In the genomic region with DNA sequence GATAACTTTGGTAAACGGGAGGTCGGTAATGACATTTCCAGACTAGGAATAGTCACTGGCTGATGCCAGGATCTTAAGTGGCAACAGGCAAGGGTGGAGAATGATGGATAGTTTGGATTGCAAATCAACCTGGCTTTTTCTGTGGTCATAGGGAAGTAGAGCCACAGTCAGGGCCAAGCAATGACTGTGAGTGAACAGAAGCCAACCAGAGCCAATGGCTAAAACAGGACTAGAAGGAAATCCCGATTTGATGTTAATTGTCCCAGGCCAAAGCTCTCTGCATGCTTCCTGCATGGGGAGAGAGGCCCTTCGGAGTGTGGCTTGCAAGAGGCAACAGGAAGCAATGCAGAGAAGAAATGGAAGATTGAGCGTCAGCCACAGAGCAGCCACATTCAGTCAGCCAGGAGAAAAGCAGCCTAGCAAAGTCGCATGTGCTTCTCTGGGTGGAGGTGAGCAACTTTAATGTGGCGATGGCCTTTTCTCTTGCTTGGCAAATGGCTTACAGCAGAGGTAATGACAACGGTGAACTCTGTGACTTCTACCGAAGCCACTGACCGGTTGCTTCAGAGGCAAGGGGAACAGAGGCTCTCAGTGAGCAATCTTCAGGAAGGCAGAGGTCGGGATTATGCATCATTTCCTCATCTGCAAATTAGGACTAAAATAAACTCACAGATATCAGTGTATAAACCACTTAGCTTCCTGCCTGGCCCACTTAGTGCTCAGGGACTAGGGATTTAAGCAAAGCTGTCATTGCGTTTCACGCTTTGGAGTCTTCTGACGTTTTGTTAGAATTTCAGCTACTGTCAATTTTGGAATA, we compare ENCODE assay signal across 21 mouse cellular contexts. TPM values are rescaled to one million over a fixed set of nuclear protein-coding genes. Genes with fewer than 3 reads are reported as not detected.
DNase-seq lines count a peak whose midpoint lies in the region; ATAC-seq and TF ChIP-seq lines count a peak whose summit lies in the region.
"Had no signal": no experiment of that assay in that cellular context is flagged by ENCODE, and none has a peak within 500 bp of the region (broad histone marks: within the 10 kb centered on the region; RNA-seq: fewer than 3 reads in every experiment).

No protein-coding gene starts in this region.

- peaks cover 6% of the 10 kb centered on the region; the same call in 1 of the 2 replicates for H3K4me1 ChIP-seq in heart, adult 2 months (ENCODE audit: control insufficient read depth, insufficient read depth, low read length)
- no peaks in the 10 kb centered on the region for H3K4me1 ChIP-seq in brown adipose tissue, adult 24 weeks (ENCODE audit: control insufficient read depth, insufficient read depth, insufficient read length, low read length)
- H3K4me1 ChIP-seq: intestine, embryonic 15.5 days had no signal

- no peak overlapping the region for H3K27ac ChIP-seq in heart, adult 2 months
- H3K27ac ChIP-seq in brown adipose tissue, adult 24 weeks (replicated peaks; ENCODE audit: low read depth, low read length) = no peak overlapping the region
- H3K27ac ChIP-seq: embryonic facial prominence, embryonic 13.5 days; forebrain, embryonic 13.5 days; heart, embryonic 10.5 days; hindbrain, embryonic 14.5 days; intestine, embryonic 15.5 days had no signal

- TF ChIP-seq POLR2A in heart, adult 2 months (IDR thresholded peaks at IDR 0.05; ENCODE audit: insufficient read depth, low read depth, low read length) = no peak

- 37% methylated on average over 14 of the region's 14 CpGs for WGBS in heart, adult 2 months

- H3K9ac ChIP-seq in heart, adult 2 months (ENCODE audit: low read depth, low read length) = no peak overlapping the region
- H3K9ac ChIP-seq: embryonic facial prominence, embryonic 13.5 days; forebrain, embryonic 13.5 days; forebrain, postnatal 0 days; hindbrain, embryonic 14.5 days; intestine, embryonic 15.5 days had no signal

- no peak for TF ChIP-seq CTCF in heart, adult 2 months (IDR thresholded peaks at IDR 0.05)

- H3K4me3 ChIP-seq in heart, adult 2 months = no peak overlapping the region
- H3K4me3 ChIP-seq in brown adipose tissue, adult 24 weeks (ENCODE audit: insufficient read depth, low read depth, low read length) = 0 out of 2 replicates have a peak overlapping the region, but pooled peaks have one; percentile 1
- H3K4me3 ChIP-seq: embryonic facial prominence, embryonic 13.5 days; forebrain, embryonic 13.5 days; heart, embryonic 10.5 days; intestine, embryonic 15.5 days had no signal

- no peaks in the 10 kb centered on the region for H3K79me2 ChIP-seq in heart, adult 2 months (replicated peaks; ENCODE audit: control insufficient read depth, insufficient read depth, low read length)

- peak; percentile 92 for DNase-seq in heart, adult 11 months
- no peak for DNase-seq in heart, adult 2 months
- peak; percentile 81 for DNase-seq in 416B (ENCODE audit: low read depth)
- DNase-seq in adrenal gland, postnatal 25 days = no peak
- DNase-seq in layer of hippocampus, adult 9-11 months = no peak
- DNase-seq: adrenal gland, adult 2 months; cerebellum, adult 18-20 months; cerebellum, adult 9-11 months; forebrain, postnatal 0 days; gastrocnemius, postnatal 14 days; heart, postnatal 4 days had no signal

- peak; percentile 43; the same call in 1 of the 2 replicates for ATAC-seq in megakaryocyte, adult 5-6 weeks (ENCODE audit: poor library complexity, severe bottlenecking)
- ATAC-seq: activated CD4-positive, CD25-positive, alpha-beta regulatory T cell, adult 4 months; forebrain, embryonic 13.5 days; forebrain, postnatal 0 days; intestine, embryonic 15.5 days; Patski had no signal

- intact Hi-C loops in heart, adult 2 months (cut with DNase I) = no loop called here

- no peaks in the 10 kb centered on the region for H3K36me3 ChIP-seq in heart, adult 2 months (ENCODE audit: control insufficient read depth, insufficient read depth, low read length)
- H3K36me3 ChIP-seq: embryonic facial prominence, embryonic 13.5 days; heart, embryonic 10.5 days; intestine, embryonic 15.5 days had no signal

- no peak for TF ChIP-seq EP300 in heart, adult 2 months (IDR thresholded peaks at IDR 0.05; ENCODE audit: insufficient read depth, low read depth, low read length)

- no peaks in the 10 kb centered on the region for H3K27me3 ChIP-seq in heart, adult 2 months (ENCODE audit: control insufficient read depth, insufficient read depth, low read length)
- H3K27me3 ChIP-seq: CH12.LX; intestine, embryonic 15.5 days; Patski had no signal

RNA-seq across cellular contexts. Expression of gene Fmnl2, which starts 12.5 kb away (rescaled TPM):
- total RNA-seq in heart, adult 2 months (2021) = 1 to 10 TPM; 4.5 to 6.3 TPM
- polyA plus RNA-seq in heart, adult 2 months (2012; rRNA removed) = 1.2 and 2.9 TPM in 2 replicates
- 3.3 and 3.9 TPM in 2 replicates for polyA plus RNA-seq in brown adipose tissue, adult 24 weeks (2012; ENCODE audit: insufficient read depth, insufficient read length, missing spikeins)
- 11.3 and 14.5 TPM in 2 replicates for total RNA-seq in megakaryocyte, adult 5-6 weeks (2015)
- 8.2 and 8.4 TPM in 2 replicates for total RNA-seq in megakaryocyte, adult 5-6 weeks (2017)
- total RNA-seq in adrenal gland, postnatal 25 days (2021) = 15.5 and 16.9 TPM in 2 replicates

Comparison
In these comparisons a context has a peak if more than half of its experiments do, and no peak if none do; other contexts are left out.
1. DNase-seq: peak in heart, adult 11 months (single experiment) and 416B (single experiment); none in heart, adult 2 months (0 of 2), adrenal gland, postnatal 25 days (single experiment) and layer of hippocampus, adult 9-11 months (single experiment).